Mouse (Mus musculus): ENCODE measurements around the gene Gtsf1l.

Gene Gtsf1l

DNA sequence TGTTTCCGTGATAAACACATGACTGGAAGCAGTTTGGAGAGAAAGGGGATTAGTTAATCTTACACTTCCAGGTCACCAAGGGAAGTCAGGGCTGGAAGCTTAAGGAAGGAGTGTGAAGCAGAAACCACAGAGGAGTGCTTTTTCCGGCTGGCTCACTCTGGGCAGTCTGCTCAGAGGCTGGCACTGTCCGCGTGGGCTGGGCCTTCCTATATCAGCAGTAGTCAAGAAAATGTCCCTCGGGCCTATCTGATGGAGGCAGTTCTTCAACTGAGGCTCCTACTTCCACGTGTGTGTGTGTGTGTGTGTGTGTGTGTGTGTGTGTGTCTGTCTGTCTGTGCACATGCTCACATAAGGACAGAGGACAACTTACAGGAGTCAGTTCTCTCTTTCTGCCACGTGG, 47.7 kb downstream of the Gtsf1l start:
- no peak for DNase-seq

Measured in retina, postnatal 1 day (tissue).